Mouse (Mus musculus) spleen, adult 2 months (tissue): Measurements from ENCODE around the gene Pan3. TPM values are rescaled to one million over a fixed set of nuclear protein-coding genes. Genes with fewer than 3 reads are reported as not detected.
"Not testable (repeated sequence)": the region's sequence is repeated elsewhere in the genome, so short reads cannot be mapped to it uniquely, and the experiment has no call there.

ENCODE experiments used
- DNase-seq, 2 experiments: peaks; one replicate each; pipeline versions ENCODE4 v3.0.0 to v3.0.0-alpha.2; 2012 to 2021; ENCODE audit warnings: low spot score in 2 of 2, low read depth in 1 of 2
- H3K27ac ChIP-seq: fragments of 200-500 bp; 2 replicates; pipeline ENCODE4 v1.5.1; 2012; ENCODE audit warnings: low read length, inconsistent platforms; ENCODE audit not compliant: insufficient read depth
- H3K27me3 ChIP-seq: fragments of 200-500 bp; 2 replicates; pipeline ENCODE4 v1.6.1; 2012; ENCODE audit warnings: mild to moderate bottlenecking, moderate library complexity, low read length, inconsistent platforms; ENCODE audit not compliant: control insufficient read depth, insufficient read depth
- H3K36me3 ChIP-seq: fragments of 200-500 bp; 2 replicates; pipeline ENCODE4 v1.6.1; 2012; ENCODE audit warnings: mild to moderate bottlenecking, low read length, inconsistent platforms; ENCODE audit not compliant: control insufficient read depth, insufficient read depth
- H3K4me1 ChIP-seq: fragments of 200-500 bp; 2 replicates; pipeline ENCODE4 v1.6.1; 2011; ENCODE audit warnings: inconsistent platforms; ENCODE audit not compliant: control insufficient read depth, insufficient read depth, insufficient read length
- H3K4me3 ChIP-seq: fragments of 200-500 bp; 2 replicates; pipeline ENCODE4 v1.5.1; 2011; ENCODE audit warnings: mild to moderate bottlenecking, inconsistent platforms; ENCODE audit not compliant: insufficient read depth, insufficient read length; ENCODE audit errors: extremely low read depth
- CTCF ChIP-seq: fragments of 200-500 bp; IDR thresholded peaks from 2 replicates; pipeline ENCODE4 v1.5.1; 2011; ENCODE audit warnings: mild to moderate bottlenecking, inconsistent platforms; ENCODE audit not compliant: insufficient read depth, insufficient read length, insufficient replicate concordance; ENCODE audit errors: extremely low read depth
- POLR2A ChIP-seq: fragments of 200-500 bp; IDR thresholded peaks from 2 replicates; pipeline ENCODE4 v1.6.1; 2011; ENCODE audit warnings: low read depth, low read length, inconsistent platforms
- WGBS: fragments of 180-500 bp; shearing (Covaris S2); methylation state at CpG from one replicate; pipeline ENCODE4 v1.1.7; 2018; 5-methylcytosine and 5-hydroxymethylcytosine counted together
- polyA plus RNA-seq: library from polyadenylated mRNA; depleted of rRNA; stranded (reverse); fragments of >200 nt; gene quantifications from 2 replicates; pipeline ENCODE4 v1.2.3, GENCODE M21; 2012

Pan3 gene
- polyA plus RNA-seq, 1 experiment, result 37.7 TPM

GRCm38 (mm10) chr5:147542291-147542690 lies 112.3 kb downstream of the Pan3 start:
- Histone ChIP-seq H3K4me1 (no peaks in the 10 kb centered on the region), H3K27ac (no peak overlapping the region), H3K27me3 (no peaks in the 10 kb centered on the region), H3K36me3 (peaks cover 45% of the 10 kb centered on the region), H3K4me3 (no peak overlapping the region)
- no peak for DNase-seq
- 68% methylated on average over 6 of the region's 6 CpGs for WGBS
- TF ChIP-seq POLR2A, result no peak
- no peak for TF ChIP-seq CTCF

GRCm38 (mm10) chr5:147545731-147546241 lies 115.8 kb downstream of the Pan3 start:
- Histone ChIP-seq H3K4me3 (no peak overlapping the region), H3K27me3 (no peaks in the 10 kb centered on the region), H3K4me1 (no peaks in the 10 kb centered on the region), H3K36me3 (peaks cover 46% of the 10 kb centered on the region), H3K27ac (no peak overlapping the region)
- DNase-seq, result peak in 1 of 2 experiments; percentile 15
- 65% methylated on average over 11 of the region's 11 CpGs for WGBS
- TF ChIP-seq POLR2A (no peak), CTCF (peak; percentile 52; the same call in 1 of the 2 replicates)

GRCm38 (mm10) chr5:147549016-147549755 lies 119.2 kb downstream of the Pan3 start:
- H3K4me3 ChIP-seq, result no peak overlapping the region
- no peak for DNase-seq
- no peak for TF ChIP-seq POLR2A
- no peak for TF ChIP-seq CTCF
- H3K27ac ChIP-seq, result no peak overlapping the region
- H3K36me3 ChIP-seq, result peaks cover 32% of the 10 kb centered on the region
- no peaks in the 10 kb centered on the region for H3K4me1 ChIP-seq
- no peaks in the 10 kb centered on the region for H3K27me3 ChIP-seq
- WGBS, result 86% methylated on average over 12 of the region's 12 CpGs

- 87% methylated on average over 13 of the region's 13 CpGs for WGBS
- H3K4me3 ChIP-seq, result no peak overlapping the region
- H3K27me3 ChIP-seq, result no peaks in the 10 kb centered on the region
- H3K4me1 ChIP-seq, result no peaks in the 10 kb centered on the region
- peaks cover 20% of the 10 kb centered on the region for H3K36me3 ChIP-seq
- no peak for DNase-seq
- no peak overlapping the region for H3K27ac ChIP-seq
- TF ChIP-seq CTCF (no peak), POLR2A (no peak)
Observed at GRCm38 (mm10) chr5:147551879-147552627, 122.1 kb downstream of the Pan3 start.

GRCm38 (mm10) chr5:147557641-147558040 lies 127.7 kb downstream of the Pan3 start:
- not testable (repeated sequence) for H3K27me3 ChIP-seq, H3K36me3 ChIP-seq, H3K27ac ChIP-seq, H3K4me1 ChIP-seq, H3K4me3 ChIP-seq, DNase-seq
- WGBS, result 78% methylated on average over 6 of the region's 6 CpGs

- WGBS, result 59% methylated on average over 18 of the region's 18 CpGs
- H3K36me3 ChIP-seq, result no peaks in the 10 kb centered on the region
- no peak overlapping the region for H3K27ac ChIP-seq
- peak in 1 of 2 experiments; percentile 5 for DNase-seq
- peak overlapping the region; percentile 46; the same call in 1 of the 2 replicates for H3K4me3 ChIP-seq
- H3K4me1 ChIP-seq, result no peaks in the 10 kb centered on the region
- H3K27me3 ChIP-seq, result no peaks in the 10 kb centered on the region
- no peak for TF ChIP-seq POLR2A
Observed at GRCm38 (mm10) chr5:147563511-147564139, 133.7 kb downstream of the Pan3 start.
